Comparison of ENCODE assay signal across 19 mouse cellular contexts in the genomic region with DNA sequence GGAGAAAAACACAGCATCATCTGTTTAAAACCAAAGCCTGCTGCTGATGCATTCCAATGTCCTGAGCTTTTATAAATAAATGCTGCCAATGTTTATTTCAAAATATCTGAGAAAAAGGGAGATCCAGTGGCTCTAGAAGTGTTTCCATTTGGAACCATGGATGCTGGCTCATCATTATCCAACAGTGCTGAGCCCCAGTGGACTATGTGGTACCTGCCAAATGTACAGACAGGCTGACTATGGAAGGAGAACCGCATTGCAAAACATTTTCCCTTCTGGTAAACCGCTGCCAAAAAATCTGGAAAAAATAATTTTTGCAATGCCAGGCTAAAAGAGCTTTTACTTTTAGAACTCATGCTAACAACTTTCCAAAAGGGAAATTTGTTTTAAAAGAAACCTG.
DNase-seq lines count a peak whose midpoint lies in the region; ATAC-seq and TF ChIP-seq lines count a peak whose summit lies in the region.
"Had no signal": no experiment of that assay in that cellular context is flagged by ENCODE, and none has a peak within 500 bp of the region (broad histone marks: within the 10 kb centered on the region; RNA-seq: fewer than 3 reads in every experiment).

No protein-coding gene starts in this region.

- H3K4me1 ChIP-seq in liver, adult 2 months (ENCODE audit: control insufficient read depth, insufficient read depth, low read length), result no peaks in the 10 kb centered on the region; the same call in 1 of the 2 replicates
- H3K4me1 ChIP-seq in liver, embryonic 11.5 days (replicated peaks; ENCODE audit: control insufficient read depth, insufficient read depth, low read length), result no peaks in the 10 kb centered on the region
- H3K4me1 ChIP-seq: embryonic facial prominence, embryonic 12.5 days; intestine, embryonic 15.5 days; midbrain, embryonic 10.5 days had no signal

- H3K27ac ChIP-seq in liver, adult 2 months (replicated peaks; ENCODE audit: insufficient read depth, low read depth, low read length), result no peak overlapping the region
- no peak overlapping the region for H3K27ac ChIP-seq in liver, embryonic 11.5 days (ENCODE audit: low read depth, low read length)
- H3K27ac ChIP-seq: embryonic facial prominence, embryonic 12.5 days; hindbrain, embryonic 10.5 days; intestine, embryonic 15.5 days; midbrain, embryonic 10.5 days had no signal

- no peaks in the 10 kb centered on the region for H3K27me3 ChIP-seq in liver, adult 2 months (ENCODE audit: control insufficient read depth, insufficient read depth, low read length)
- no peaks in the 10 kb centered on the region for H3K27me3 ChIP-seq in liver, embryonic 11.5 days (replicated peaks; ENCODE audit: control insufficient read depth, insufficient read depth, low read length)
- H3K27me3 ChIP-seq: embryonic facial prominence, embryonic 12.5 days; intestine, embryonic 15.5 days had no signal

- no peaks in the 10 kb centered on the region for H3K9me3 ChIP-seq in liver, embryonic 11.5 days (ENCODE audit: control insufficient read depth, low read length)
- H3K9me3 ChIP-seq: embryonic facial prominence, embryonic 12.5 days; G1E; hindbrain, embryonic 10.5 days; intestine, embryonic 15.5 days; midbrain, embryonic 10.5 days had no signal

- no peak overlapping the region for H3K9ac ChIP-seq in liver, adult 2 months (ENCODE audit: low read depth, low read length)
- H3K9ac ChIP-seq in liver, embryonic 11.5 days (ENCODE audit: low read depth, low read length), result no peak overlapping the region
- H3K9ac ChIP-seq: embryonic facial prominence, embryonic 12.5 days; intestine, embryonic 15.5 days had no signal

- no peak for TF ChIP-seq POLR2A in liver, adult 2 months (IDR thresholded peaks at IDR 0.05; ENCODE audit: extremely low read depth, insufficient read depth, low read length)

- H3K4me3 ChIP-seq in liver, adult 2 months (ENCODE audit: insufficient read depth, low read depth, low read length), result no peak overlapping the region
- no peak overlapping the region for H3K4me3 ChIP-seq in liver, embryonic 11.5 days (ENCODE audit: low read depth, low read length)
- H3K4me3 ChIP-seq: embryonic facial prominence, embryonic 12.5 days; hindbrain, embryonic 10.5 days; intestine, embryonic 15.5 days; midbrain, embryonic 10.5 days; myocyte had no signal

- peak; percentile 11 for DNase-seq in cerebellum, adult 9-11 months
- DNase-seq in cerebellum, postnatal 4 days (ENCODE audit: low spot score in 2 of 2), result no peak
- DNase-seq in liver, adult 2 months (ENCODE audit: extremely low read depth, low read depth, low spot score), result peak; percentile 20
- no peak for DNase-seq in liver, embryonic 11.5 days (ENCODE audit: low spot score)
- DNase-seq in heart, postnatal 10 days, result peak; percentile 30 to 46
- peak; percentile 11 for DNase-seq in lung, postnatal 14 days
- no peak for DNase-seq in neural tube, embryonic 10.5 days (ENCODE audit: extremely low spot score, low spot score)
- DNase-seq in B cell, adult 2 months, result no peak
- DNase-seq: cerebellum, adult 8-10 months; kidney, postnatal 25 days; right cerebral cortex, postnatal 25 days; thymus, adult 18-20 months had no signal

- intact Hi-C loops in heart, postnatal 10 days (cut with DNase I), result no loop called here

- WGBS in liver, adult 2 months, result 87% methylated on average over 2 of the region's 2 CpGs
- WGBS in liver, embryonic 11.5 days, result 79% methylated on average over 2 of the region's 2 CpGs

- no peak for ATAC-seq in liver, embryonic 11.5 days (replicated peaks; ENCODE audit: low FRiP score)
- ATAC-seq: forebrain, embryonic 14.5 days; intestine, embryonic 15.5 days had no signal

- H3K36me3 ChIP-seq in liver, adult 2 months (ENCODE audit: control insufficient read depth, insufficient read depth, low read length), result no peaks in the 10 kb centered on the region
- no peaks in the 10 kb centered on the region for H3K36me3 ChIP-seq in liver, embryonic 11.5 days (ENCODE audit: control insufficient read depth, insufficient read depth, low read length)
- H3K36me3 ChIP-seq: embryonic facial prominence, embryonic 12.5 days; G1E; hindbrain, embryonic 10.5 days; intestine, embryonic 15.5 days; midbrain, embryonic 10.5 days had no signal

- H3K4me2 ChIP-seq in liver, embryonic 11.5 days, result no peak overlapping the region
- H3K4me2 ChIP-seq: embryonic facial prominence, embryonic 12.5 days; intestine, embryonic 15.5 days had no signal

- H3K79me2 ChIP-seq in liver, adult 2 months (ENCODE audit: control insufficient read depth, insufficient read depth, low read length), result no peaks in the 10 kb centered on the region

- TF ChIP-seq CTCF in liver, adult 2 months (IDR thresholded peaks at IDR 0.05; ENCODE audit: low read depth, low read length), result no peak

Comparison
In these comparisons a context has a peak if more than half of its experiments do, and no peak if none do; other contexts are left out.
1. DNase-seq: peak in cerebellum, adult 9-11 months (single experiment), liver, adult 2 months (single experiment), heart, postnatal 10 days (2 of 2) and lung, postnatal 14 days (single experiment); none in cerebellum, postnatal 4 days (0 of 2), liver, embryonic 11.5 days (single experiment), neural tube, embryonic 10.5 days (single experiment) and B cell, adult 2 months (0 of 2).